Mouse (Mus musculus) myocyte (in vitro differentiated cells): Measurements from ENCODE around the gene Hs3st4. TPM values are rescaled to one million over a fixed set of nuclear protein-coding genes. Genes with fewer than 3 reads are reported as not detected.

Experiments
- H3K27me3 ChIP-seq: one replicate; pipeline ENCODE4 v1.6.1; 2011; ENCODE audit not compliant: control insufficient read depth, insufficient read depth, insufficient read length
- H3K36me3 ChIP-seq: one replicate; pipeline ENCODE4 v1.6.1; 2011; ENCODE audit not compliant: control insufficient read depth, insufficient read depth
- H3K4me2 ChIP-seq: one replicate; pipeline ENCODE4 v1.6.1; 2011; ENCODE audit warnings: low read depth, control low read depth
- H3K4me3 ChIP-seq: one replicate; pipeline ENCODE4 v1.5.1; 2011; ENCODE audit warnings: mild to moderate bottlenecking, control low read depth, moderate library complexity
- H3K79me2 ChIP-seq: one replicate; pipeline ENCODE4 v1.6.1; 2011; ENCODE audit not compliant: control insufficient read depth, insufficient read depth
- H3ac ChIP-seq: one replicate; pipeline ENCODE4 v1.6.1; 2011; ENCODE audit not compliant: control insufficient read depth, insufficient read length
- CEBPB ChIP-seq: IDR thresholded peaks from 2 replicates; pipeline ENCODE4 v1.6.1; 2011; ENCODE audit warnings: mild to moderate bottlenecking, moderate library complexity; ENCODE audit not compliant: poor library complexity, insufficient read depth, severe bottlenecking
- E2F4 ChIP-seq: IDR thresholded peaks from one replicate; pipeline ENCODE4 v1.6.1; 2011; ENCODE audit warnings: mild to moderate bottlenecking, control low read depth, moderate library complexity; ENCODE audit not compliant: insufficient read depth
- MAX ChIP-seq: IDR thresholded peaks from one replicate; pipeline ENCODE4 v1.6.1; 2011; ENCODE audit warnings: low read depth, mild to moderate bottlenecking, control low read depth
- MYOD1 ChIP-seq, 3 experiments: IDR thresholded peaks; one replicate each; pipeline ENCODE4 v1.6.1; 2011; ENCODE audit warnings: control low read depth in 2 of 3, low read depth in 2 of 3, mild to moderate bottlenecking in 2 of 3, moderate library complexity in 1 of 3; ENCODE audit not compliant: insufficient read length in 2 of 3, control insufficient read depth in 1 of 3
- MYOG ChIP-seq, 3 experiments: IDR thresholded peaks; one replicate each; pipeline ENCODE4 v1.6.1; 2011; ENCODE audit warnings: control low read depth in 2 of 3, low read depth in 2 of 3, mild to moderate bottlenecking in 2 of 3; ENCODE audit not compliant: insufficient read length in 2 of 3, control insufficient read depth in 1 of 3, insufficient read depth in 1 of 3
- POLR2A ChIP-seq: IDR thresholded peaks from one replicate; pipeline ENCODE4 v1.6.1; 2011; ENCODE audit warnings: low read depth, mild to moderate bottlenecking, control low read depth, moderate library complexity; ENCODE audit not compliant: insufficient read length
- POLR2AphosphoS2 ChIP-seq: IDR thresholded peaks from one replicate; pipeline ENCODE4 v1.6.1; 2011; ENCODE audit warnings: low read depth, control low read depth; ENCODE audit not compliant: insufficient read length
- REST ChIP-seq: IDR thresholded peaks from one replicate; pipeline ENCODE4 v1.6.1; 2011; ENCODE audit warnings: mild to moderate bottlenecking, control low read depth, moderate library complexity; ENCODE audit not compliant: insufficient read depth, insufficient read length
- SRF ChIP-seq: IDR thresholded peaks from one replicate; pipeline ENCODE4 v1.6.1; 2011; ENCODE audit warnings: low read depth; ENCODE audit not compliant: control insufficient read depth, insufficient read length
- TCF12 ChIP-seq: IDR thresholded peaks from one replicate; pipeline ENCODE4 v1.6.1; 2011; ENCODE audit warnings: mild to moderate bottlenecking, control low read depth; ENCODE audit not compliant: poor library complexity, insufficient read depth, severe bottlenecking
- TCF3 ChIP-seq: IDR thresholded peaks from one replicate; pipeline ENCODE4 v1.6.1; 2011; ENCODE audit warnings: low read depth, control low read depth; ENCODE audit not compliant: insufficient read length
- USF1 ChIP-seq: IDR thresholded peaks from one replicate; pipeline ENCODE4 v1.6.1; 2011; ENCODE audit warnings: low read depth, mild to moderate bottlenecking, control low read depth, moderate library complexity
- polyA plus RNA-seq: library from polyadenylated mRNA; unstranded; fragments of >200 nt; fragmentation: generic; extraction: Trizol; gene quantifications from one replicate; pipeline ENCODE4 v1.2.1, GENCODE M21; 2012; ENCODE audit warnings: missing spikeins

Gene Hs3st4
- polyA plus RNA-seq, 1 experiment: not detected

DNA sequence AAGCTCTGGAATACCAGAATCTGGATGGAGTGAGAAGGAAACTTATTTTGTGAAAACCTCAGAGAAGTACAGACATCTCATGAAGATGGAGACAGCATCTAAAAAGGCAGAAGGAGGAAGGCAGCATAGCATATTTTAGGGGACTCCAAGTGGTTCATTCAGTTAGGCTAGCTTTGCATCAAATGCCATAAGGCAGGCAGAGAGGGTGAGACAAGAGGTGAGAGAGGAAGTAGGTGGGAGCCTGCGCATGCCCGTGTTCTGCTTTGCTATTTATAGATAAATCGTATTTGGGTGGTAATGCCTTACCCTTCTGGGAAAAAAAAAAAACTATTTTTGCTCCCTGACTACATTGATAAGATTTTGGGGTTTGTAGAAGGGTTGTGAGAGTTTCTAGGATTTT, 198.3 kb downstream of the Hs3st4 start:
- Histone ChIP-seq H3K36me3 (no peaks in the 10 kb centered on the region), H3K4me3 (no peak overlapping the region), H3K4me2 (no peak overlapping the region), H3ac (no peak overlapping the region), H3K79me2 (no peaks in the 10 kb centered on the region), H3K27me3 (no peaks in the 10 kb centered on the region)
- TF ChIP-seq POLR2A: no peak
- no peak for TF ChIP-seq POLR2AphosphoS2
- no peak for TF ChIP-seq MYOD1 (IDR thresholded peaks at IDR 0.05; ENCODE audit: control insufficient read depth in 1 of 3, insufficient read length in 2 of 3, low read depth in 2 of 3)
- TF ChIP-seq TCF12: no peak
- TF ChIP-seq E2F4: no peak
- TF ChIP-seq TCF3: no peak
- TF ChIP-seq REST: no peak
- TF ChIP-seq MYOG (IDR thresholded peaks at IDR 0.05; ENCODE audit: control insufficient read depth in 1 of 3, insufficient read depth in 1 of 3, insufficient read length in 2 of 3, low read depth in 2 of 3): no peak
- no peak for TF ChIP-seq SRF
- TF ChIP-seq MAX: no peak
- TF ChIP-seq USF1: no peak
- no peak for TF ChIP-seq CEBPB

DNA sequence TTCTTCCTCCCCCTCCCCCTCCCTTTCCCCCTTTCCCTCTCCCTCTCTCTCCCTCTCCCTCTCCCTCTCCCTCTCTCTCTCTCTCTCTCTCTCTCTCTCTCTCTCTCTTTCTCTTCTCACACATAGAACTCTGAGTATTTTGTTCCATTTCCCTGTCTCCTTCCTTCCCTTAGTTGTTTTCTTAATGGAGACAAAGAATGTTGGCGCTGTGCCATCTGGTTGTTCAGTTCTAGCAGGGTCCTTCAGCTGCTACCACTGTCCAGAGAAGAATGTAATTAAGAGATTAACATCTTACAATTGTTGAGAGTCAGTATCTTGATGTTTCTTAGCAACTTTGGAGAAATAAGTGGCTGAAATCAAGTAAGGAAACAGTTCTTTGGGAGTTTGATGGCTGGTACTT, 202.0 kb downstream of the Hs3st4 start:
- H3K79me2 ChIP-seq: no peaks in the 10 kb centered on the region
- no peak for TF ChIP-seq USF1
- no peak for TF ChIP-seq POLR2A
- TF ChIP-seq MYOD1 (IDR thresholded peaks at IDR 0.05; ENCODE audit: control insufficient read depth in 1 of 3, insufficient read length in 2 of 3, low read depth in 2 of 3): no peak
- no peak for TF ChIP-seq E2F4
- no peak for TF ChIP-seq TCF12
- no peak for TF ChIP-seq CEBPB
- no peak for TF ChIP-seq REST
- TF ChIP-seq MYOG (IDR thresholded peaks at IDR 0.05; ENCODE audit: control insufficient read depth in 1 of 3, insufficient read depth in 1 of 3, insufficient read length in 2 of 3, low read depth in 2 of 3): no peak
- no peak for TF ChIP-seq POLR2AphosphoS2
- no peak for TF ChIP-seq TCF3
- no peak for TF ChIP-seq SRF
- no peak for TF ChIP-seq MAX
- no peak overlapping the region for H3K4me3 ChIP-seq
- H3ac ChIP-seq: no peak overlapping the region
- H3K36me3 ChIP-seq: no peaks in the 10 kb centered on the region
- H3K4me2 ChIP-seq: no peak overlapping the region
- no peaks in the 10 kb centered on the region for H3K27me3 ChIP-seq

DNA sequence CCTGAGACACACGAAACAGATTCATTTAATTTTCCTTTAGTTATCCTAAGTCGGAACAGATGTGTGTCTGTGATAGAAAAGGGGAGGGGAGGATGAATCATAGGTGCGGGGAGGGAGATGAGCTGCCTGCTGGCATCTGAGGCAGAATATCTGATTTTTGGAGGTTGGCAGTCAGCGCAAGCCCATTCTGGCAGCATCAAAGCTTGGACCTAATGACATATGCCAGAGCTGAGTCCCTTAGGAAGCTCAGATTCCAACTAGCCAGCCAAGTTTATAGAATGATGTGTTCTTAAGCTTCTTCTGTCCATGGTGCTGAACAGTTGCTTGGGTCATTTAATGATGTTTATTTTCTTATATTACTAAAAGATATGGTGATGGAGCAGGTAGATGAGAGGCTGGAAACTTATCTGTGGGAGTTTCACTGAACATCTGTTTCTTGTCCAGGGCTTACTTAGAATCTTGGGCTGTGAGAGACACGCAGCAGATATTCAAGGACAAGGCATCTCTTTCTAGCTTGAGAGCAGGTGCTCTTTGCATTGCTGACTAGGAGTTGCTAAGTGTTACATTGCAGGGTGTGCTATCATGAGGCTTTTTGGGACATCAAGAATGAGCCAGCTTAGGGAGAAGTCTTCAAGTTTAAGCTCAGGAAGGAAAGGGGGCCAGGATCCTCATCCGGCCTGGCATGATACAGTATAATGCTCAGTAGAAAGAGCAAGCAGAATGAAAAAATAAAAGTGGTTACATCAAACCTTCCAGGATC, 216.3 kb downstream of the Hs3st4 start:
- no peaks in the 10 kb centered on the region for H3K79me2 ChIP-seq
- no peaks in the 10 kb centered on the region for H3K36me3 ChIP-seq
- H3ac ChIP-seq: no peak overlapping the region
- H3K27me3 ChIP-seq: no peaks in the 10 kb centered on the region
- no peak overlapping the region for H3K4me2 ChIP-seq
- TF ChIP-seq TCF12 (no peak), TCF3 (no peak), MYOD1 (IDR thresholded peaks at IDR 0.05; ENCODE audit: control insufficient read depth in 1 of 3, insufficient read length in 2 of 3, low read depth in 2 of 3) (no peak), MYOG (IDR thresholded peaks at IDR 0.05; ENCODE audit: control insufficient read depth in 1 of 3, insufficient read depth in 1 of 3, insufficient read length in 2 of 3, low read depth in 2 of 3) (no peak), CEBPB (no peak), SRF (no peak), E2F4 (no peak)
- no peak overlapping the region for H3K4me3 ChIP-seq

GRCm38 (mm10) chr7:124216921-124217320, 234.3 kb downstream of the Hs3st4 start:
- no peaks in the 10 kb centered on the region for H3K79me2 ChIP-seq
- no peak overlapping the region for H3ac ChIP-seq
- TF ChIP-seq USF1 (no peak), SRF (no peak), MYOG (IDR thresholded peaks at IDR 0.05; ENCODE audit: control insufficient read depth in 1 of 3, insufficient read depth in 1 of 3, insufficient read length in 2 of 3, low read depth in 2 of 3) (no peak), MYOD1 (IDR thresholded peaks at IDR 0.05; ENCODE audit: control insufficient read depth in 1 of 3, insufficient read length in 2 of 3, low read depth in 2 of 3) (no peak), POLR2A (no peak), TCF12 (no peak)
- H3K27me3 ChIP-seq: no peaks in the 10 kb centered on the region
- H3K4me2 ChIP-seq: no peak overlapping the region
- no peak overlapping the region for H3K4me3 ChIP-seq
- H3K36me3 ChIP-seq: no peaks in the 10 kb centered on the region

DNA sequence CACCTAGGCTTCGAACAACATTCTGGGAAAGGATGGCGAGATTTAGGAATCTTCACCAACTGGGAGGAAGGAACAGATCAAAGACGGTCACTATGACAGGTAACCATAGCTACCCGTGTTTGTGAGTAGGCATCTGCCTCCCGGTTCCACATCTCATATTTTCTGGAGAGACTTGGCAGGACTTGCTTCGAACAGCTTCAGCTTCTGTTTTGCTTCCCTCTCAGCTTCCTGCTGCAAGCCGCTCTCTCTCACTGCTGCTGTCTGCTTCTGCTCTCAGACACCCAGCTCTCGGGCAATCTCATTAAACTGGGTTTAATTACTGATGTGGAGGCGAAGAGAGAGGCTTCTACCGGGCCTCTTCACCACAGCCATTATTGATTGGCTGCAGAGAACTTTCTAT, 237.9 kb downstream of the Hs3st4 start:
- Histone ChIP-seq H3ac (no peak overlapping the region), H3K4me2 (no peak overlapping the region), H3K79me2 (no peaks in the 10 kb centered on the region), H3K27me3 (no peaks in the 10 kb centered on the region), H3K36me3 (no peaks in the 10 kb centered on the region), H3K4me3 (no peak overlapping the region)
- TF ChIP-seq TCF3 (no peak), E2F4 (no peak), TCF12 (no peak), MAX (no peak), POLR2AphosphoS2 (no peak), USF1 (no peak), MYOG (IDR thresholded peaks at IDR 0.05; ENCODE audit: control insufficient read depth in 1 of 3, insufficient read depth in 1 of 3, insufficient read length in 2 of 3, low read depth in 2 of 3) (no peak), SRF (no peak), REST (no peak), POLR2A (no peak), MYOD1 (IDR thresholded peaks at IDR 0.05; ENCODE audit: control insufficient read depth in 1 of 3, insufficient read length in 2 of 3, low read depth in 2 of 3) (no peak)
